Mouse (Mus musculus): ENCODE measurements at regions not wholly inside any gene's neighbourhood (a gene's known extent, or its start where the extent isn't known, plus 50 kb on each side); places are given as distances from the start of the nearest gene placed in this dataset.

GRCm38 (mm10) chr9:30770436-30771173 is 151.6 kb downstream of the Adamts15 start:
- DNase-seq = no peak

GRCm38 (mm10) chr9:30769435-30769729 is 152.9 kb downstream of the Adamts15 start:
- DNase-seq = no peak

DNA sequence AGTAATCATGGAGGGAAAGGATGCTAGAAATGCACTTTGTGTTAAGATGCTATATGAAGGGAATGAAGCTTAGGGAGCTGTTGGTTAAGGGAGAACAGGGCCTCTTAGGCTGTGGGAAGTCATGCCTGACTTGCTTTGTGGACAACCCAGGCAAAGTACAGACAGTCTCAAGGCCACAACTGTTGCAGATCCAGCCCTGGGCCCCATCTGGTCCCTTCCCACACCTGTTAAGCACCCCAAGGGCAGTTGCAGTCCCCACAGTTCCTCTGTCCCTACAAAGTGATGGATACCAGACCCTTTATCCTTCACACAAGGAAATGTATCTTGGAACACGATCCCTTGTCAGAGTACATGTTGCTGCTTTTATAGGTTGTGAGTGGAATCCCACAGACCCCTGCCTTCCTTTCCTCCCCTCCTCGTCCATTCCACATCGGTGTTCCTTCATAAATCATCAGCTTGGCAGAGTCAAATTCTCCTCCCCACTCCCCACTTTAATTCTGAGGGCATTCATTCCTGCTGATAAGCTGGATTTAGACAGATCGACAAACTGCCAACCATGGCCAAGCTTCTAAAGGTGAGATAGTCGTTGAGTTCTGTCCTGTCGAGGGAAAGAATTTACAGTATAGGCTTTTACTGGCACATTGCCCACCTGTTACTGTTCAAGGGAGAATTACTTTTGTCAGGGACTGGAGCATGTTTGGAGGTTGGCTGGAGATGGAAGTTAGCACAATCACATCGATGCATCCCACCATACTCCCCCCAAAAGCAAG is 153.4 kb downstream of the Adamts15 start:
- DNase-seq = no peak

GRCm38 (mm10) chr9:30766701-30767100 is 155.6 kb downstream of the Adamts15 start:
- no peak for DNase-seq

GRCm38 (mm10) chr9:30766171-30766570 is 156.1 kb downstream of the Adamts15 start:
- no peak for DNase-seq

GRCm38 (mm10) chr9:30765017-30765569 is 157.2 kb downstream of the Adamts15 start:
- DNase-seq = no peak

DNA sequence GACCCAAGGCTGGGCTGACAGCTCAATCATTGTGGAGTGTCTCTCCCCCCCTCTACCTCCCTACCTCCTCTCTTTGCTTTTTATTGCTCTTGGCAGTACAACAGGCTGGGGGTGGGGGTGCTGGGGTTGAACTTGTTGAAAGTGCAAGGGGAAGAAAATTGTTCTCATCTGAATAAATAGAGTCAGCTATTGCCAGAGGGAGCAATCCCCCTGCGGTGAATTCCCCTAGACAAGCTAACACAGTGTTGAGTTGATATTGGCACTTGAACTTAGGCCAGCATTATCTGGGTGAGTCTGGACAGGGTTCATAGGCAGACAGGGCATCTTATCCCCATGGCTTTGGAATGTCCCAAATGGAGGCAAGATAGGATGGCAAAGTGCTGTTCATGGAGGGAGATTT is 159.3 kb downstream of the Adamts15 start:
- DNase-seq = peak in 1 of 2 experiments; percentile 2

DNA sequence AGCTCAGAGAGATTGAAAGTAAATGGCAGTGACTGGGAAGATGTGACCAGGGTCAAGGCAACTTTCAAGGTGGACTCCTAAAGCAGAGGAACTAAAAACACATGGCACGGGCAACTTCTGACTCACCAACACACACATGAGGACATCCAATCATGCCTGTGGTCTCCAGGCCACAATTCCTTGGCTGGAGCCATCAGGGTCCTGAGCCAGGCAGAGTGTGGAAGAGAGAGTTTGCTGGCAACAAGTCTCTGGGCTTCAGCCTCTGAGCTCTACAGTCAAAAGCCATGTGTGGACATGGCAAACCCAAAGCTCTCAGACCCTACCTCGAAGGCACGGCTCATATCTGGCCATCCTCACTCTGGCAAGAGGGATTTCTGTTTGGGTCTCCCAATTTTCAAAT is 164.1 kb downstream of the Adamts15 start:
- DNase-seq = no peak

- no peak for DNase-seq
Measured at GRCm38 (mm10) chr9:30757406-30757805, 164.8 kb downstream of the Adamts15 start.

GRCm38 (mm10) chr9:30756796-30757195 is 165.5 kb downstream of the Adamts15 start:
- no peak for DNase-seq

GRCm38 (mm10) chr9:30755586-30755985 is 166.7 kb downstream of the Adamts15 start:
- no peak for DNase-seq

DNA sequence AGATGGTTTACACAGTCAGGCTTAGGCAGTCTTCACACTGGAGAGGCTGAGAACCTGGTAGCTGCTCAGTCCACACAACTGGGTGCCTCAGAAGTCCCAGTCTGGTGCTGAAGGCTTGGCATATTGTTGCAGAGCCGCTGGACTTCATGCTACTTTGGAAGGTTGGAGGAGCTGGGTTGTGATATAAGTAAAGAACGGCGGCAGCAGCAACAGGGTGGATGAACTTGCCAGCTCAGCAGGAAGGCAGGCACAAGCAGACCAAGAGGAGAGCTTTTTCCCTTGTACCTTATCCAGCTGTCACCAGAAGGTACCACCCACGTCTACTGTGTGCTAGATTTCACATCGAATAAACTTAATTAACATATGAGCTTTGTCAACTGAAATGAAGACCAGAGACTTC is 167.4 kb downstream of the Adamts15 start:
- no peak for DNase-seq

- no peak for DNase-seq
Measured at GRCm38 (mm10) chr9:30743471-30743870, 178.8 kb downstream of the Adamts15 start.

GRCm38 (mm10) chr9:30742471-30743098 is 179.7 kb downstream of the Adamts15 start:
- DNase-seq = no peak

DNA sequence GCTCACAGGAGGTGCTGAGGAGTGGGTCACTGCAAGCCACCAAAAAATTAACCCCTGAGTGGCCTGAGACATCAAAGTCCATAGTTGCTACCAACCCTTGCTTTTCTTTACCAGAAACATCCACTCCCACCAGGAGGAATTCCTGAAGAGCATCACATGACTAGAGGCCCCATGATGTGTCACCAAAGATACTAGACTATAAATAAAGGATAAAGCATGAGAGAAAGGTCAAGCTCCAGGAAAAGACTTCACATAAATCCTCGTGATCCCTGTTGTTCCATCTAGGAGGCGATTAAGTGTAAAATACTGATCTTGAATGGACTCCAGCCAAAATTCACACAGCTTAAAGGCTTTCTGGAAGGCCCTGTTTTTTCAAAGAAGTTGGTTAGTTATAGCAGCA is 190.6 kb downstream of the Adamts15 start:
- no peak for DNase-seq

GRCm38 (mm10) chr9:30723364-30724070 is 198.7 kb downstream of the Adamts15 start:
- DNase-seq = no peak

DNA sequence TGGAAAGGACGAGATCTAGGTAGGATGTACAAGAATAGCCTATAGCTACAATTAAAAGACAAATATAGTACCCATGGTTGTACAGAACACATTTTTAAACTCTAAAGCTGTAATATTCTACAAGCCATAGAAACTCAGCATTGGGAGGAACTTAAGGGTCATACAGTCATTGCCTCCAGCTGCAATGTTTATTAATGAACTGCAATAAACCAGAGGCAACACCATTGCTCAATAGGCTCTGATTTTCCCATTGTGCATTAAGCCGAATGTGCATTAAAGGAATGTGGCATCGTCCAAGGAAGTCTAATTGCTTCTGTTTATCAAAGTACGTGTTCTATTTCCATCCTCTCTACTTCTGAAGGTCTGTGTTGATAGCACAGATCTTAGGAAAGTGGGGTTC is 200.4 kb downstream of the Adamts15 start:
- DNase-seq = no peak

- DNase-seq = peak; percentile 19 to 38
Measured at GRCm38 (mm10) chr9:30716421-30717170, 205.7 kb downstream of the Adamts15 start.

DNA sequence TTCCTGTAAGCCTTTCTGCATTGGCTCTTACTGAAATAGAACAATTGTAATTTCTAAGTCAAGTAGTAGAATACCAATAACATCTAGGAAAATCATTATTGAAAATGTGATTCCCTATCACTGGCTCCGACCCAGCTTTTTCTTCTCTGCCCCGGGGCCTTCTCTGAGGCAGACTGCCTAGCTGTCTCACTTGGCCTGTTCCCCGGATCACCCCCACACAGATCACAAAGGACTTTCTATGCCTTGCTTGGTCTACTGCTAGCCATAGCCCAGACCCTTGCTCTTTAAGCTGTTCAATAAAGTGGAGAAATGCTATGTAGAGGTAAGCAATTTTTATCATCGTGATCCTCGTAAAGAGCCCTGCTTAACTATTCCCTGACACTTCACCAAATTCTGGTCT is 212.1 kb downstream of the Adamts15 start:
- DNase-seq = peak in 1 of 2 experiments; percentile 4

- DNase-seq = no peak
Measured at GRCm38 (mm10) chr9:30699848-30700247, 222.4 kb downstream of the Adamts15 start.

GRCm38 (mm10) chr9:30697533-30697932 is 224.7 kb downstream of the Adamts15 start:
- no peak for DNase-seq

- DNase-seq = no peak
Measured at GRCm38 (mm10) chr9:30668095-30668494, 241.2 kb downstream of the Snx19 start.

Data from cerebellum, postnatal 25 days (tissue).